Mouse (Mus musculus): Measurements from ENCODE around the gene Ltbp3. TPM values are rescaled to one million over a fixed set of nuclear protein-coding genes. Genes with fewer than 3 reads are reported as not detected.

Gene Ltbp3
- total RNA-seq (2023) = not detected in 4 replicates

DNA sequence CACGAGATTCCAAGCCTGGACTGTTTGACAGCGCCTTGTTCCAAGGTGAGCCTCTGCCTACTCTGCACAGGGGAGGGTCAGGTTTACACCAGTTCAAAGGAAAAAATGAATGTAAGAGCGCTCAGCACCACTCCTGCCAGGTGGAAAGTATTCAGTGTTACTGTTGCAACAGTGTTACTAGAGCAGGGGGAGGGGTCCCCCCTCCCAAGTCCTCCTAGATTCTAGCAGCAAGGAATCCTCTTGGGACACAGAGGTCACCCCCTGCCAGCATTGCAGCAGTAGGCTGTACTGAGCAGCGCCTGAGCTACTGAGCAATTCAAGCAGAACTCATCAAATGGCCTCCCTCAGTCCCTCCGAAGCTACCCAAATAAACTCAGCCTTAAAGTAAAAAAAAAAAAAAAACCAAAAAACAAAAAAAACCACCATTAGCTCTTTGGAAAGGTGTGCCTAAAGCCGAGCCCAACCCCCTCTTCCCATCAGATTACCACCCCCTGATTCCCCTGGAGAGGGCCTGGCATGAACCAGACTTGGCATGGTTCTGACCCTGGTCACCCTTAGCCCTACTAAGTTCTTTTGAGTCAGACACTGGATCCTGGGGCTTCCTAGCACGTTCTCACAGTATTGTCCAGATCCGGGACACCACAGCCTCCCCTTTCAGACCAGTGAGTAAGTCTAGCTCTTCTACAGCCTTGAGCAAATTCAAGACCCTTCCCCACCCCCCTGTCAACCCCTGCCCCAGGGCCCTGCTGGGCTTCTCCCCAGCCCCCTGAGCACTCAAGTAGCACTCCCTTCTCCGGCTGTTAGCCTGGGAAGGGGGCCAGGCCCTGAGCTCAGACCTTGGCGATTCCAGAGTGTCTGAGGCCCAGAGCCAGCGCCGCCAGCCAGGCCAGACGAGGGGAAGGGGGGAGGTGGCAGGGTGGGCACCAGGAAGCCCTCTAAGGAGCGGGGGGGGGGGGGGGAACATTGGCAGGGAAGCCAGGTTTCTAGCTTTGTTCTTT, at the start of gene Ltbp3:
Gene Ltbp3, plus strand, starts transcription at position 585 of the 998 bp plus-strand sequence.

DNA sequence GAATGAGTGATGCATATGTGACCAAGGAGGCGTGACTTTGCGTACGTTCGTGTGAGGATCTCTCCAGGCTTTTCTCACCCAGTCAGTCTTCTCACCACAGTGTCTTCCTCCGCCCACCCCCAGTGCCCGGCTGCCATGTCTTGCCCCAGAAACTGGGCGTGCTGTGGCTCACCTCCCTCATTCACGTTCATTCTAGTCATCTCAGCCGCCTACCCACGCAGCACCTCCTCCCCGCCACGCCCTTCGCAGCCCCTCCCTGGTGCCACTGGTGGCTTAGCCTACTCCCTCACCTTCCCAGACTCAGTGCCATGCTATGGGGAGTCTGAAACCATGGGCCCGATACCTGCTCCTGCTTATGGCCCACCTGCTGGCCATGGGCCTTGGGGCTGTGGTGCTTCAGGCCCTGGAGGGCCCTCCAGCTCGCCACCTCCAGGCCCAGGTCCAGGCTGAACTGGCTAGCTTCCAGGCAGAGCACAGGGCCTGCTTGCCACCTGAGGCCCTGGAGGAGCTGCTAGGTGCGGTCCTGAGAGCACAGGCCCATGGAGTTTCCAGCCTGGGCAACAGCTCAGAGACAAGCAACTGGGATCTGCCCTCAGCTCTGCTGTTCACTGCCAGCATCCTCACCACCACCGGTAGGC, 36.4 kb upstream of the Ltbp3 start, which contains the start of gene Kcnk7:
Gene Kcnk7, plus strand, starts transcription at position 205 of the 638 bp plus-strand sequence.

GRCm38 (mm10) chr19:5725767-5726515, 14.8 kb upstream of the Ltbp3 start, which contains the start of gene Ehbp1l1:
Ehbp1l1 (minus strand) TSS chr19:5726317.

DNA sequence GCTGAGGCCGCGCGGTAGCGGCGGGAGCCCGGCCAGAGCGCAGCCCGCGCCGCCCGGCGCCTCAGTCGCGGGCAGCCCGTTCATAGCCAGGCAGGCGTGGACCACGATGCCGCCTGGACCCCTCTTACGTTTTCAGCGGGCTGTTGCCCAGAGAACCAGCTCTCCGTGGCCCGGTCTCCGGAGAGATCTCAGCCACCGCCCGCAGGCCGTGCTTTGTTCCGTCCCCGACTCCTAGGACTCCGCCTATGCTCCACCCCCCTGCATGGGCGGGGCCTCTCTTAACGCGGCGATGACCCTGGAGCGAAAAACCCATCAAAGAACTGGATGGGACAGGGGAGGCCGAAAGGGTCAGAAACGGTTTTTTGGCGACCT, 11.3 kb upstream of the Ltbp3 start, which contains the start of gene Fam89b:
Gene Fam89b, minus strand, starts transcription at position 210 of the 372 bp plus-strand sequence.

DNA sequence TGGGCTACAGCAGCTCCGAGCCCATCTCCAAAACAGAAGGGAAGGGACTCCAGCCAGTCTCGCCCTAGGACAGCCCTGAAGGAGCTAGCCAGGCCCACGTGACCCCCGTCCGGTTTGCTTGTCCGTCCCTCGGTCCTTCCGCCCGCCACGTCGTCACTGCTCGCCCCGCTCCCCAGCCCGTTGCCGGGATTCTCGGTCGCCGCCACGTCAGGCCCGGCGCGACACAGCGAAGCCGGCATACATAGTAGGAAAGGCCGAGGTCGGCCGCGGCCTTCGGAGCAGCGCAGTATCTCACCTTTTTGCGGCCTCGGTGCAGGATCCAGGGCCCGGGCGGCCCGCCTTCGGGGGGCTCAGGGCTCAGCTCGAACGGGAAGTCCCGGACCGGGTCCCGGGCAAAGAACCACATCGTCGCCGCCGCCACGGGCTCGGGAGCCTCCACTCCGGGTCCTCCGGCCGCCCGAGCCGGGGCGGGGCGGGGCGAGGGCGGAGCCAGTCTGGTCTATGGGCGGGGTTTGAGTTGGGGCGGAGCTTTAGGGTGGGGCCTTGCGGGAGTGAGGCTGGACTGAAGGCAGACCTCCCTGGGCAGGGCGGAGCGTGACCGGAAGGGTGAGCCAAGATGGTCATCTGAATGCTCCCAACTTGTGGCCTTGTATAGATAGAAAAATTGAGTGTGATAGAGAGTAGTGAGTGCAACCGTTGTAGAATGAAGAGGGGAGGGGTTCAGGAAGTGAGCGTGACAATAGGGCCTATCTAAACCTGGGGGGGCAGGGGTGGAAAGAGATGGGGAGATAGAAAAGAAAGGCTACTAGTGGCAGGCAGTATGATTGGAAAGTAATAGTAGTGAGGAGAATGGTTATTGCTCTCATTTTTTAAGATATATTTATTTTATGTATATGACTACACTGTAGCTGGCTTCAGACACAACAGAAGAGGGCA, 30.5 kb downstream of the Ltbp3 start, which contains the start of gene Scyl1:
Gene Scyl1, minus strand, starts transcription at position 495 of the 936 bp plus-strand sequence.

Other genes with a start within 250 kb of the Ltbp3 start
- gene 1700020D05Rik, start 237.1 kb upstream of the Ltbp3 start, total RNA-seq (2023) = 1.6 to 3.8 TPM (median 2.1 TPM) in 4 replicates
- 9.1 to 11.3 TPM (median 9.6 TPM) in 4 replicates for gene Snx32, start 230.4 kb upstream of the Ltbp3 start, total RNA-seq (2023)
- gene Ovol1, start 180.3 kb upstream of the Ltbp3 start, total RNA-seq (2023) = not detected in 4 replicates
- gene Ap5b1, start 172.9 kb upstream of the Ltbp3 start, total RNA-seq (2023) = 15.4 to 17.9 TPM (median 15.7 TPM) in 4 replicates
- 75.8 to 104 TPM (median 94.4 TPM) in 4 replicates for gene Rnaseh2c, start 139.0 kb upstream of the Ltbp3 start, total RNA-seq (2023)
- gene Kat5, start 130.7 kb upstream of the Ltbp3 start, total RNA-seq (2023) = 102 to 119 TPM (median 114 TPM) in 4 replicates
- gene Rela, start 103.4 kb upstream of the Ltbp3 start, total RNA-seq (2023) = 140 to 161 TPM (median 148 TPM) in 4 replicates
- 565 to 597 TPM (median 588 TPM) in 4 replicates for gene Sipa1, start 77.2 kb upstream of the Ltbp3 start, total RNA-seq (2023)
- gene Map3k11, start 52.2 kb upstream of the Ltbp3 start, total RNA-seq (2023) = 55.2 to 63.2 TPM (median 57.8 TPM) in 4 replicates
- gene Pcnx3, start 52.0 kb upstream of the Ltbp3 start, total RNA-seq (2023) = 193 to 226 TPM (median 206 TPM) in 4 replicates
- not detected in 4 replicates for gene Kcnk7, start 36.5 kb upstream of the Ltbp3 start, total RNA-seq (2023)
- 50.4 to 54.6 TPM (median 51.6 TPM) in 4 replicates for gene Ehbp1l1, start 14.6 kb upstream of the Ltbp3 start, total RNA-seq (2023)
- 18.2 to 22.6 TPM (median 21.3 TPM) in 4 replicates for gene Fam89b, start 11.3 kb upstream of the Ltbp3 start, total RNA-seq (2023)
- 78.0 to 85.4 TPM (median 79.7 TPM) in 4 replicates for gene Scyl1, start 30.5 kb downstream of the Ltbp3 start, total RNA-seq (2023)
- 33.0 to 43.6 TPM (median 39.5 TPM) in 4 replicates for gene Frmd8, start 134.4 kb downstream of the Ltbp3 start, total RNA-seq (2023)
- gene Slc25a45, start 136.9 kb downstream of the Ltbp3 start, total RNA-seq (2023) = 17.1 to 24.8 TPM (median 22.9 TPM) in 4 replicates
- gene Tigd3, start 153.2 kb downstream of the Ltbp3 start, total RNA-seq (2023) = 1.8 to 2.4 TPM (median 2.4 TPM) in 4 replicates
- 146 to 167 TPM (median 148 TPM) in 4 replicates for gene Dpf2, start 172.1 kb downstream of the Ltbp3 start, total RNA-seq (2023)
- gene Cdc42ep2, start 183.9 kb downstream of the Ltbp3 start, total RNA-seq (2023) = 0.15 to 0.43 TPM (median 0.15 TPM) in 3 of 4 replicates, not detected in the other
- gene Pola2, start 223.3 kb downstream of the Ltbp3 start, total RNA-seq (2023) = 70.0 to 82.8 TPM (median 72.2 TPM) in 4 replicates
- gene Slc22a20, start 245.2 kb downstream of the Ltbp3 start, total RNA-seq (2023) = not detected in 4 replicates